Mouse (Mus musculus): ENCODE measurements around the gene Smim1.

Gene Smim1

GRCm38 (mm10) chr4:154021432-154021831, 4.6 kb downstream of the Smim1 start:
- DNase-seq (ENCODE audit: low spot score in 2 of 2): no peak

DNA sequence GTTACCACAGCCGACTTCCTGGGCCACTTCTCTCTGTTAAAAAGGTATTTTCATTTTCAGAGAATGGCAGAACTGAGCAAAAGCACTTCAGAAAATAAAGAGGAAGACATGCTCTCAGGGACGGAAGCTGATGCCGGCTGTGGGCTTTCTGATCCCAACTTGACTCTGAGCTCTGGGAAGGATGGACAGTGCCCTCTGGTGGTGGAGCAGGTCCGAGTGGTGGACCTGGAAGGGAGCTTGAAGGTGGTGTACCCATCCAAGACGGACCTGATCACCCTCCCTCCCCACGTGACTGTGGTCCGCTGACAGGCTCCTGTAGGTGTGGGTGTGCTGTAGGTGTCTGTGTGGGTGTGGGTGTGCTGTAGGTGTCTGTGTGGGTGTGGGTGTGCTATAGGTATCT, 6.5 kb downstream of the Smim1 start:
- no peak for DNase-seq (ENCODE audit: low spot score in 2 of 2)

DNA sequence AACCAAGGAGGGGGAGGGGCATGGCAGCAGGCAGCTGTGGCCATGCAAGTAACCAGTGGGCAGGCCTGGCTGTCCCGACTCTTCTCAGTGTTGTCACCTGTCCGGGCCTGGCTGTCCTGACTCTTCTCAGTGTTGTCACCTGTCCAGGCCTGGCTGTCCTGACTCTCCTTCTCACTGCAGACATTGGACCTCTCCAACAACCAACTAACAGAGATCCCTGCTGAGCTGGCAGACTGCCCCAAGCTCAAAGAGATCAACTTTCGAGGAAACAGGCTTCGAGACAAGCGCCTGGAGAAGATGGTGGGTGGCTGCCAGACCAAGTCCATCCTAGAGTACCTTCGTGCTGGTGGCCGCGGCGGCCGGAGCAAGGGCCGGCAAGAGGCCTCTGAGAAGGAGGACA, 10.6 kb downstream of the Smim1 start:
- DNase-seq (ENCODE audit: low spot score in 2 of 2): no peak

DNA sequence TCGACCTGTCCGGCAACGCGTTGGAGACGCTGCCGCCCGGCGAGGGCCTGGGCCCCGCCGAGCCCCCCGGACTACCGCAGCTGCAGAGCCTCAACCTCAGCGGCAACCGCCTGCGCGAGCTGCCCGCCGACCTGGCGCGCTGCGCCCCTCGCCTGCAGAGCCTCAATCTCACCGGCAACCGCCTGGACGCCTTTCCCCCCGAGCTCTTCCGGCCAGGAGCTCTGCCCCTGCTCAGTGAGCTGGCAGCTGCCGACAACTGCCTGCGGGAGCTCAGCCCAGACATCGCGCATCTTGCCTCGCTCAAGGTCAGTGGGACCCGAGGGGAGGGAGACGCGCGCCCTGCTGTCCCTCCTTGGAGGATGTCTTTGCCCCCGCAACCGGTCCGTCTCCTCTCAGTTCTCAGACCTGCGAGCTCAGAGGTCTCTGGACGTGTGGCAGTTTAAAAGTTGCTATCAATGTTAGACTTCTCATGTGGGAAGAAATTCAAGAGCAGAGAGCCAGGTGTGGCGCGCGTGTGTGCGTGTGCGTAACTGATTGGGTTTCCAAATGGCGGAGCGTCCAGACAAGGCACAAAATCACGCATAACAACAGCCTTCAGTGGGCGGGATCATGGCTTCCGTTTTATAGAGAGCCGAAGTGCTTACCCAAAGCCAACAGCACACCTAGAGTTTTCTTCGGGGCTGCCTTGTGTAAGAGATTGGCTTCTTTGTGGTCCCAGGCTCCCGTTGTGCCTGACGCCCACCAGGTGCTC, 13.7 kb downstream of the Smim1 start:
- no peak for DNase-seq (ENCODE audit: low spot score in 2 of 2)

DNA sequence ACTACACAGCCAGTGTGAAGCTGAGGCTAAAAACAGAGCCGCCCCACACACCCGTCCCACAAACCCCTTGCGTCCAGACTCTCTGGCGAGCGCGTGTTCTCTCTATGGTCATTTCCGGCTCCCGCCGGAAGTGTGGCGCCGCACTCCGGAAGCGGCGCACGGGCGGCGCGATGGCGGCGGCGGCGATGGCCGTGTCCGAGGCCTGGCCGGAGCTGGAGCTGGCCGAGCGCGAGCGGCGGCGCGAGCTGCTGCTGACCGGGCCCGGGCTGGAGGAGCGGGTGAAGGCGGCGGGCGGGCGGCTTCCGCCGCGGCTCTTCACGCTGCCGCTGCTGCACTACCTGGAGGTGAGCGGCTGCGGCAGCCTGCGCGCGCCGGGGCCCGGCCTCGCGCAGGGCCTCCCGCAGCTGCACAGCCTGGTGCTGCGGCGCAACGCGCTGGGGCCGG, 14.4 kb downstream of the Smim1 start, which contains the start of gene Lrrc47:
Lrrc47 (plus strand) TSS at position 86 of the 444 bp plus-strand sequence.
- peak; percentile 77 to 81 for DNase-seq (ENCODE audit: low spot score in 2 of 2)

DNA sequence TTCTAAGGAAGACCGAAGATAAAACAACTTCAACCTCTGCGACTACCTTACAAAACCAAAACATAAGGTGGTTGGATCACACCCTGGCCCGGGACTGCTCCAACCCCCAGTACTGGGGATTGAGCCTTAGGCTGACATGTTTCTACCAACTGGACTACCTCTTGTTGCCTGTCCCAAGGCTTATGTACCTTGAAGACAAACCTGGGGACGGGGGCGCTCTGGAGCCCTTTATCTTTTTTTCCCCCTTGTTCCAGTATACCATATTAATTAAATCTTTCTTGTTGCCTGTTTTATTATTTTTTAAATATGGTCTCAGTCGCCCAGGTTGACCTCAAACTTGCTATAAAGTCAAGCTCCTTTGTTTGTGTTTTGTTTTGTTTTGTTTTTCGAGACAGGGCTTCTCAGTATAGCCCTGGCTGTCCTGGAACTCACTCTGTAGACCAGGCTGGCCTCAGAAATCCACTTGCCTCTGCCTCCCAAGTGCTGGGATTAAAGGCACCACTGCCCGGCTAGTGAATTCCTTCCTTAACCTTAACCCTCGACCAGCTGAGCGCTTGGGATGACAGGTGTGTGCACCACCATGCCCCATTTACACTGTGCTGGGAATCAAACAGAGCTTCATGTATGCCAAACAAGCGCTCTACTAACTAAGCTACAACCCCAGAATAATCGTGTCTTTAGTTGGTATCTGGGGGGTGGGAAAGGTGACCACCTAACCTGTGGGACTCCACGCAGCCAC, 15.0 kb downstream of the Smim1 start:
- no peak for DNase-seq (ENCODE audit: low spot score in 2 of 2)

DNA sequence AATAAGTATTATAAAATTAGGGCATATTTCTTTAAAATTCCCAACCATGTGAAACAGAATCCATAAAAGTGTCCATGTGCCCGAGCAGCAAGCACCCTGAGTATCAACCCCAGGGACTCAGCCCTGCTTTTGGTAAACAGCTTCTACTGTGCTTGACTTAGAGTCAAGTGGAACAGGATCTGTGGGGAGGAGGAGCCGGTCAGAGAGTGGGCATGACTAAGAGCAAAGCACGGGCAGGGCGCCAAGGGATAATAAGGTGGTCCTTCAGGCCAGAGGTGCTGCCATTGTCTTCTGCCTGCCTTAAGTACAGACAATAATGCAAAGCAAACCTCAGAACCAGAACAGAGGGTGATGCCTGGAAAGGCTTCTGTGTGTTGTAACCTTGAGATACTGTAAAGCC, 18.3 kb downstream of the Smim1 start:
- DNase-seq (ENCODE audit: low spot score in 2 of 2): no peak

- no peak for DNase-seq (ENCODE audit: low spot score in 2 of 2)
Observed at GRCm38 (mm10) chr4:154006264-154006663, 19.8 kb downstream of the Smim1 start.

GRCm38 (mm10) chr4:154005488-154005887, 20.5 kb downstream of the Smim1 start:
- DNase-seq (ENCODE audit: low spot score in 2 of 2): no peak

GRCm38 (mm10) chr4:153993505-153993904, 32.5 kb downstream of the Smim1 start:
- DNase-seq (ENCODE audit: low spot score in 2 of 2): no peak

DNA sequence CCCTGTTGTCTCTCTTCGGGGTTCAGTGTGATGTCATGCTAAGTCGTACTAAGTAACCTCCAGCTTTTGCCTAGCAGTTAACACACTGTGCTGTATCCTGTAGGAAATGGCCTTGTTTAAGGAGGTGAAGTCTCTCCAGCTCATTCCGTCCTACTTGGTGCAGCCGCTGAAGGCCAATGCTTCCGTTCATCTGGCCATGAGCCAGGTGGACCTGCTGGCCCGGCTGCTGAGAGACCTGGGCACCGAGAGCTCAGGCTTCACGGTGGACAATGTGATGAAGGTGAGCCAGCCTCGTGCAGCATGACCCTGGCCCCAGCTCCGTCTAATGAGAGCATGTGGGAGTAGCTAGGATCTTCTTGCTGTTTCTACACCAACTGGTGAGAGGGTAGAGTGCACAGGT, 33.3 kb downstream of the Smim1 start:
- DNase-seq (ENCODE audit: low spot score in 2 of 2): no peak

- DNase-seq (ENCODE audit: low spot score in 2 of 2): no peak
Observed at GRCm38 (mm10) chr4:153980470-153980869, 45.6 kb downstream of the Smim1 start.

DNA sequence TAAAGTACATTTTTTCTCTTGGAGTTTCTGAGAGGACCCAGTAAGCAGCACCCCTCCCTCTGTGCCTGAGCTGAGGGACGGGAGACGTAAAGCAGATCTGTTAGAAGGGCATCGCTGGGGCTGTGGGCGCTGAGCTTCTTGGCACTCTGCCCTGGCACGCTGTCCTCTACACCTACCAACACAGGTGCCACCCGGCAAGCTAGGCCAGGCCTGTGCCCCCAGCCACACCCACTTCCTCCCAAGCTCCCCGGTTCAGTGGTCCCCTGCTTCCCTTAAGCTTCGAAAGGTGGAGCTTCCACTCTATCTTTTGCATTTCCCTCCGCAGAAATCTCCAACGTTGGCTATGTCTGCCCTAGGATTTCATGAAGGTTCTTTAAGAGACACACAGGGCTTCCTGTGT, 46.8 kb downstream of the Smim1 start:
- no peak for DNase-seq (ENCODE audit: low spot score in 2 of 2)

- DNase-seq (ENCODE audit: low spot score in 2 of 2): no peak
Observed at GRCm38 (mm10) chr4:153975768-153976167, 50.3 kb downstream of the Smim1 start.

DNA sequence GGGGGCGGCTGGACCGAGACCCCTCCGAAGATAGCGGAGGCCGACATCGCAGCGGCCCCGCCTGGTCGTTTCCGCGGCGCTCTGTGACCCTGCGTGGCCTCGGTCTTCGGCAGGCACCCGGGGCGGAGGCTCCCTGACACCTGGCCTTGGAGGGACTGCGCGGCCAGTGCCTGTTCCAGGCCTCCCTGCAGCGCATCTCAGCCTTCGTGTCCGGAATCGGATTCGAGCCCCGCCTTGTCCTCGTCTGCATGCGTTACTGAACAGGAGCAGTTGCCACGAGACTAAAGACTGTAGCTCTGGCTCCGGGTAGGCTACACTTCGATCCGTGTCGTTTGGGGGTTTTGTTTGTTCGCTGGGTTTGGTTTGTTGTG, 50.8 kb downstream of the Smim1 start:
- no peak for DNase-seq (ENCODE audit: low spot score in 2 of 2)

- DNase-seq (ENCODE audit: low spot score in 2 of 2): peak; percentile 92 to 96
Observed at GRCm38 (mm10) chr4:153974431-153975291, 51.4 kb downstream of the Smim1 start, which contains the start of the genes Dffb and Cep104. TSS of gene Dffb (minus strand) at chr4:153975126. TSS of gene Cep104 (plus strand) at chr4:153975194.
